Mouse (Mus musculus) liver, adult 2 months (tissue): ENCODE results near the gene Qrfp.

Source experiments
- CTCF ChIP-seq: fragments of 200-500 bp; IDR thresholded peaks from 2 replicates; pipeline ENCODE4 v1.5.1; 2011; ENCODE audit warnings: low read depth, low read length, control low read depth
- POLR2A ChIP-seq: fragments of 200-500 bp; IDR thresholded peaks from 2 replicates; pipeline ENCODE4 v1.6.1; 2011; ENCODE audit warnings: low read length, control low read depth; ENCODE audit not compliant: insufficient read depth; ENCODE audit errors: extremely low read depth

DNA sequence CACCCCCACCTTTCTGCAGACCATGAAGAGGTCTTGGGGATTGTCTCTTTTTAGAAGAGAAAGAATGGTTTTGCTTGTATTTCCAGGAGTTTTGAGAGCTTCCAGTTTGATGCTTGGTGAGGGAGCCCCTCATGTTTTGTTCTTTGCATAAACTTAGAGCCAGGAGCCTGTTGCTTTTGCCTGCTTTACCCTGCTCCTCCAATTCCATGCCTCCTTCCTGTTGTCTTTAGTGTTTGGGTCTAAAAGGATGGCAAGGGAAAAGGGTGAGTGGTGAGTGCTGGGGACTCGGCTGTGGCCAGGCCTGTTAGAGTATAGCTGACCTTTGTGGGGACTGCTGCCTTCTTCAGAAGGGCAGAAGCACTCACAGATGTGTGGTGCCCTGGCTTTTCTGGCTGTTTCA is 49.9 kb downstream of the Qrfp start:
- no peak for TF ChIP-seq CTCF
- no peak for TF ChIP-seq POLR2A
